Mouse (Mus musculus) brain, embryonic 14.5 days (tissue): ENCODE results near the gene Bcl2l14. TPM values are rescaled to one million over a fixed set of nuclear protein-coding genes. Genes with fewer than 3 reads are reported as not detected.

Source experiments
- DNase-seq: peaks from one replicate; pipeline ENCODE4 v3.0.0-alpha.2; 2011; ENCODE audit warnings: low read depth
- CTCF ChIP-seq: fragments of 200-500 bp; IDR thresholded peaks from 2 replicates; pipeline ENCODE4 v1.5.1; 2012; ENCODE audit warnings: inconsistent platforms, mild to moderate bottlenecking, moderate library complexity, borderline replicate concordance; ENCODE audit not compliant: insufficient read depth, insufficient read length; ENCODE audit errors: extremely low read depth
- POLR2A ChIP-seq: fragments of 200-500 bp; IDR thresholded peaks from 2 replicates; pipeline ENCODE4 v1.6.1; 2012; ENCODE audit warnings: mild to moderate bottlenecking, inconsistent platforms, borderline replicate concordance; ENCODE audit not compliant: poor library complexity, insufficient read depth, insufficient read length, severe bottlenecking; ENCODE audit errors: extremely low read depth
- polyA plus RNA-seq: library from polyadenylated mRNA; depleted of rRNA; stranded (reverse); fragments of >200 nt; gene quantifications from 2 replicates; pipeline ENCODE4 v1.2.3, GENCODE M21; 2012; rRNA removed

The Bcl2l14 gene
- polyA plus RNA-seq, 1 experiment, result not detected

DNA sequence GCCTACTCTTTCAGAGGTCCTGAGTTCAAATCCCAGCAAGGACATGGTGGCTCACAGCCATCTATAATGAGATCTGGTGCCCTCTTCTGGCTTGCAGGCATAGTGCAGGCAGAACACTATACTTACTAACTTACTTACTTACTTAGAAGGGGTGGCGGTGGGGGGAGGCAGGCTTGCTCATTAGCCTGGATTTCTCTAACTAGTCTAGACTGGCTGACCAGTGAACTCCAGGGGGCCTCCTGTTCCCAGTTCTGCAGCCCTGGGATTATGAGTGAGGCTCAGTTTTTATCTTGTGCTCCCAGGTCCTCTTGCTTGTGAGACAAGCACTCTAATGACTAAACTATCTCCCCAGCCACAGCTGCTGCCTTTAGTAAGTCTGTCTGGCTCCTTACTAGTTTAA lies 58.0 kb downstream of the Bcl2l14 start:
- DNase-seq, result no peak

DNA sequence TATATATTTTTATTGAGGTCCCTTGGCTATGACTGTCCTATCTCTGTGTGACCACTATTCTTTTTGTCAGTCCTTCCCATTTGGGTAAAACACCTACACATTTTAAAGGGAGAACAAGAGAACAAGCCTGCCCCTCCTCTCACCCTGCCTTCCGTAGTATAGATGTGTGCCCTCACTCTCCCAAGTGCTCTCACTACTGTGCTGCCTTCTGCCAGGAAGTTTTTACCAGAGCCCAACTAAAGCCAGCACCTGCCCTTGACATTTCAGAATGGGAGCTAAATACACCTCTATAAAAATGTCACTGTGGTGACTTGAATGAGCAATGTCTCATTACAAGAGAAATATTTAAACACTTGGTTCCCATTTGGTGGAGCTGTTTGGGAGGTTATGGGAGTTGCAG lies 62.3 kb downstream of the Bcl2l14 start:
- DNase-seq, result no peak
- TF ChIP-seq CTCF, result no peak
- no peak for TF ChIP-seq POLR2A

More for the DNA sequence above, 58.0 kb downstream of the Bcl2l14 start:
- no peak for TF ChIP-seq POLR2A
- peak; percentile 29; the same call in 1 of the 2 replicates for TF ChIP-seq CTCF

DNA sequence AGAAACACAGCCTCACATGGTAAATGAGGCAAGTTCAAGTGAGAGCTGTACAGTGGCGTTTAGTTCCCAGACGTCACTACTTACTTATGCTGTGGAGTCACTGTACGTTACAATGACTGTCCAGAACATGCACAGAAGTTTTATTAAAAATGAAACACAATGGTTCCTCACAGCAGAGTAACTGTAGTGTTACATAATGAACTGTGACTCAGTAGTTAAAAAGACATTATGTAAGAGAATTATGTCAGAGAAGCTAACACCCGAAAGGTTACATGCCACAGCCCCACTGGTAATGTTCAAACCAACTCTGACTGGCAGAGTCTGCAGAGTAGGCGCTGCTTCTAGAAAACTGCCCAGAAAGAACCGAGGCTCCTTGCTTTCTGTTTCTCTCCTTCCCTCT lies 65.1 kb downstream of the Bcl2l14 start:
- TF ChIP-seq POLR2A, result no peak
- TF ChIP-seq CTCF, result no peak

DNA sequence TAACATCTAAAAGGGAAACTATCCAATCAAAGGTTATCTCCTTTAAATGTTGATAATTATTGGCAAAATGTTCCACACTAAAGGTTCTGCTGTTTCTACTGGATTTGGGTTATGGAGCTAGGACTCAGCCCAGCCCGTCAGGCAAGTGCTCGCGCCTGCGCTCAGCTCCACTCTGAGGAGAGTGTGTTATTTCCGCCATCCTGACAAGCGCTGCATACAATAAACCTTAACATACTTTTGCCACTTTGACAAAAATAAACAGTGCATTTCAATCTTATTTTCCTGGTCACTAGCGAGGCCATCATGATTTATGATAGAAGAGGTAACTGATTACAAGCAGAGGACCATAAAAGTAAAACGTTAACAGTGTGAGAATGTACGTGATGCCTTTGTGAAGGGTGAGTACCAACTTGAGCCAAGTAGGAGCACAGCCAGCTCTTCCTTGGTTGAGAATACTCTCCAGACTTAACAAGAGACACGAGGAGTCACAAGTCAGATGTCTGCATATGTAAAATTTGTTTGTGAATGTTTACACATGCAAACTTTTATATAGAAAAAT lies 70.6 kb downstream of the Bcl2l14 start:
- TF ChIP-seq POLR2A (no peak), CTCF (no peak)
- no peak for DNase-seq

More for the DNA sequence above, 65.1 kb downstream of the Bcl2l14 start:
- DNase-seq, result no peak

DNA sequence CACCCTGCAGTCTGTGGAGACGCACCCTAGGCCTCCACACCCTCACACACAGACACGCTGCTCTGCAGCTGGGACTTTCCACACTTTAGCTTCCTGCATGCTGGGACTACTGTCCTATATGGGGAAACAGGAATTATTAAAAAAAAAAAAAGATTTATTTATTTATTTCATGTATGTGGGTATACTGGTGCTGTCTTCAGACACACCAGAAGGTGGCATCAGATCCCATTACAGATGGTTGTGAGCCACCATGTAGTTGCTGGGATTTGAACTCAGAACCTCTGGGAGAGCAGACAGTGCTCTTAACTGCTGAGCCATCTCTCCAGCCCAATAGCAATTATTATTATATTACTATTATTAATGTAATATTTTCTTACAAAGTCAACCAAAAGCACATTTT lies 73.2 kb downstream of the Bcl2l14 start:
- TF ChIP-seq CTCF (no peak), POLR2A (no peak)
- no peak for DNase-seq

DNA sequence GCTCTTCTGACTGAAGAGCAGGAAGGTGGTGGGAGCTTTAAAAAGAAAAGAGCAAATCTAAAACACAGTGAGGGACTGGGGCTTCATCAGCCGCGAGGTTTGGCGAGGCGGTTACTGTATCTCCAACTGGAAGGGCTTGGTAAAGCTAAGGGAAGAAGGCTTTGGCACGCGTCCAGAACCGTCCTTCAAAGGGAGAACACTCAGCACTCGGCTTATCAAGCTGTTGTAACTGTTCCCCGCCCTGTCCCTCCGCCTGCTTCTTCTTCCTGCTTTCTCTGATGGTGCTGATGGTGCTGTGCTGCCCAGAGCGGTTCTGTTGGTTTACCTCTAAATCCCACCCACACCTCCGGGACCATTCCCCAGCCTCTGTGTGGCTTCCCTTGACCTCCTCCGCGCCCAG lies 74.7 kb downstream of the Bcl2l14 start:
- TF ChIP-seq CTCF (no peak), POLR2A (no peak)
- DNase-seq, result peak; percentile 83

DNA sequence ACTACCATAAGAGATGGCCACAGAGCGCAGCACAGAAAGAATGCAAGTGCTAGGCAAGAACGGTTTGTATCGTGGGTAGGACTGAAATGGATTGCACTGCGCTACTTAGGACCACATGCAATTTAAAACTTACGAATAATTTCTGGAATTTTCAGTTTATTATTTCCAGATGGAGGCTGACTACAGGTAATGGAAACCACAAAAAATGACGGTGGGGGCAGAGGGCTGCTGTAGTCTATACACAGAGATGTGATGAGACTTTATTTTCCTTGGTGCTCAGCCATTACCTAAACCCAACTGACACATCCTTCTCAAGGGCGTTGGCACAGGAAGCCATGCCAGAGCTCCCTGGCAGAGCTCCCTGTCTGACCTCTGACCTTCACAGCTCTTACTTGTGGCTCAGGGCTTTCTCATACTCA lies 77.0 kb downstream of the Bcl2l14 start:
- TF ChIP-seq POLR2A (no peak), CTCF (no peak)
- no peak for DNase-seq

DNA sequence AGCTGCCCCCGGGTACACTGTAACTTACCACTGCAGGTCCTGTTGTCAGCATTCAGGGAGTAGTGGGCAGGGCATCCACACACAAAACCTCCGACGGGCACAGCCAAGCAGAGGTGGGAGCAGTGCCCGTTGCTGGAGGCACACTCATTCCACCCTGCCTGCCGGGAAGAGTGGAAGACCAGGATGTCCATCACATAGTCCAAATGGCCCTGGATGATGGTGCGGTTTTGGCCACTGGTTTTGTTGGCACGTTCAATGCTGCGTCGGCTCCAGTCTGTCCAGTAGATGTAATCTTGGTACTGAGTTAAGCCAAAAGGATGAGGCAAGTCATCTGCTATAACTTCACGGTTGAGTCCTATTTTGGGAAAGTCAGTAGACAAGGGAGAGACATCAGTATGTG lies 83.4 kb downstream of the Bcl2l14 start:
- no peak for DNase-seq
- TF ChIP-seq POLR2A (no peak), CTCF (no peak)

DNA sequence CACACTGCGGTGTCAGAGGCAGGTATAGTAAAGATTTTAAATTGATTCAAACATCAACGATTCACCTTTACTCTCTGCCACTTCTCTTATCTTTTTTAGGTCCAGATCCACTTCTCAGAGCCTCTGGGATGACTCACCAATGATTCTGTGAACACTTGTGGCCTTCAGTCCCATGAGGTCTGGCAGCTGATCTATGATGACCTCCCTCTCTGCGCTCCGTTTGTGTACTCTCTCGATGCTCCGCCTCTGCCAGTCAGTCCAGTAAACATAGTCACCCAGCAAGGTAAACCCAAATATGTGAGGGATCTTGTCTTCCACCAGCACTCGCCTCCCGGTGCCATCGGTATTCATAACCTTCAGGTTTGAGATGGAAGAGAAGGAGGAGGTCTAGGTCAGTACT lies 90.2 kb downstream of the Bcl2l14 start:
- DNase-seq, result no peak
- TF ChIP-seq POLR2A (no peak), CTCF (no peak)

Other genes starting within 250 kb of the Bcl2l14 start
- 27.4 and 31.5 TPM in 2 replicates for gene Lrp6, start 170.6 kb downstream of the Bcl2l14 start, polyA plus RNA-seq
- 1.4 and 1.6 TPM in 2 replicates for gene Mansc1, start 236.2 kb downstream of the Bcl2l14 start, polyA plus RNA-seq
- 28.3 and 32.4 TPM in 2 replicates for gene Borcs5, start 243.2 kb downstream of the Bcl2l14 start, polyA plus RNA-seq